ENCODE assay signal across 18 mouse cellular contexts in the genomic region with DNA sequence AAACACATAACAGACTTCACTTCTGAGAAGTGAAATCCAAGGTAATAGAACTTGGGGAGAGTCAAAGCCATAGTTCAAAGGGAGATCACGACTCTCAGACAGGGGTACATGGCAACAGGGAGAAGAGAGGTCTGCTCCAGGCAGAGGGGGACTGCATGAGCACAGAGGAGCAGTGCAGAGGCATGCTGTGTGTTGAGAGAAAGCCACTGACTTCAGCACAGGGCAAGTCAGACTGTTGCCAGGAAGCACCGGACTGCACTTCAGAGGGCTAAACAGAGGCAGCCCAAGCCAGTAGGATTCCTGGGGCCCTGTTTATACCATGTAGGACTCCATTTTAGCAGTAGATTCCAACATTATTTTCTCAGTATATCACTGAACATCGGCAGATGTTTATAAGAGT. TPM values are rescaled to one million over a fixed set of nuclear protein-coding genes. Genes with fewer than 3 reads are reported as not detected.
"Had no signal": no experiment of that assay in that cellular context is flagged by ENCODE, and none has a peak within 500 bp of the region (broad histone marks: within the 10 kb centered on the region; RNA-seq: fewer than 3 reads in every experiment).

No protein-coding gene starts in this region.

- ATAC-seq: liver, postnatal 0 days; lung, postnatal 0 days; midbrain, embryonic 13.5 days; midbrain, embryonic 15.5 days had no signal

- H3K27ac ChIP-seq: lung, embryonic 15.5 days; macrophage; midbrain, embryonic 13.5 days; midbrain, embryonic 15.5 days; neural tube, embryonic 12.5 days; stomach, embryonic 15.5 days; stomach, postnatal 0 days had no signal

- DNase-seq: liver, postnatal 0 days; lung, adult 2 months; lung, postnatal 14 days; lung, postnatal 36 days; right cerebral cortex, postnatal 14 days; thymus, adult 2 months; thymus, postnatal 25 days; thymus, postnatal 4 days had no signal

- H3K4me3 ChIP-seq: lung, embryonic 15.5 days; megakaryocyte, embryonic 14.5 days; midbrain, embryonic 13.5 days; midbrain, embryonic 15.5 days; neural tube, embryonic 12.5 days; stomach, embryonic 15.5 days had no signal

- H3K36me3 ChIP-seq: lung, embryonic 15.5 days; midbrain, embryonic 13.5 days; midbrain, embryonic 15.5 days; neural tube, embryonic 12.5 days; stomach, embryonic 15.5 days had no signal

RNA-seq across cellular contexts. Expression of a gene that starts 6.4 kb away (rescaled TPM):
- polyA plus RNA-seq: macrophage; spleen, adult 2 months had no signal
